Mouse (Mus musculus): ENCODE measurements at regions not wholly inside any gene's neighbourhood (a gene's known extent, or its start where the extent isn't known, plus 50 kb on each side); places are given as distances from the start of the nearest gene placed in this dataset.

DNA sequence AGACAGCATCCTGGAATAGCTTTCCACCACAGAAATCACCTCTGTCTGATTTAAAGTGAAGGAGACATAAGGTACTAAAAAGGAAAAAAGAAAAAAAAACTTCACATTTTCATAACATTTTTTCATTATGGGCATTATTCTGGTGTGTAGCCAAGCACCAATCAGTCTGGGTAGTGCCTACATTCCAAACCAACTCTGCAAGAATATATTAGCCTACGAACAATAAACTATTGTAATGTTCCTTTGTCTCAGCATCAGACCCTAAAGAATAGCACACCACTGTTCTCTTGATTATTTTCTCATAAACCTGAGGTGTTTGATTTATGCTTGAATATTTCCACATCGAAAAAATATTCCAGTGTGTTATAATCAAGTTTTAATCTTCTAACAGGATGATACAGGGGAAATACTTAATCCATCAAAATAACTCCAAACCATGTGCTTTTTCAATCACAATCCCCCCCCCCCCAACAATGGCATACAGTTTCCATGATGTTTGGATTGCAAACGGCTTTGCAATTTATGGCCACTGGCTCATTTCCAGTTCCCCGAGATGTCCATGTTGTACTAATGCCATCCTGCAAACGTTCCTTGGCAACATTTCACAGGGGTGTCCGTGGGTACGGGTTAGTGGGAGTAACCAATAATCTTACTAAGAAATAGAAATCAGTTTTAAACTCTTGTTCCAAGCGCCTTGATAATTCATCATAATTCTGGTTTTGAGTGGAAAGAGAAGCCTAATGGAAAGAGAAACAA is 275.1 kb upstream of the Tbx18 start (continued):
- TF ChIP-seq MAFK (IDR thresholded peaks at IDR 0.05; ENCODE audit: borderline replicate concordance, low read depth, low read length) (no peak), SMC3 (IDR thresholded peaks at IDR 0.05; ENCODE audit: low read depth, low read length) (no peak), SIN3A (IDR thresholded peaks at IDR 0.05; ENCODE audit: low read length) (no peak), JUND (IDR thresholded peaks at IDR 0.05; ENCODE audit: low read depth, low read length) (no peak)

GRCm38 (mm10) chr9:88023752-88024151 is 292.7 kb upstream of the Tbx18 start:
- DNase-seq (ENCODE audit: low read depth, low spot score): no peak
- no peaks in the 10 kb centered on the region for H3K9me3 ChIP-seq (replicated peaks; ENCODE audit: insufficient read depth, low read length)

GRCm38 (mm10) chr9:88025936-88026335 is 294.9 kb upstream of the Tbx18 start:
- TF ChIP-seq GABPA (IDR thresholded peaks at IDR 0.05; ENCODE audit: low read depth, low read length) (no peak), ELF1 (IDR thresholded peaks at IDR 0.05; ENCODE audit: low read depth, low read length) (no peak), RAD21 (IDR thresholded peaks at IDR 0.05; ENCODE audit: low read depth, low read length) (no peak), ZNF384 (IDR thresholded peaks at IDR 0.05; ENCODE audit: low read depth, low read length) (no peak), KAT2A (conservative IDR thresholded peaks at IDR 0.05; ENCODE audit: low read depth, low read length) (no peak), CTCF (IDR thresholded peaks at IDR 0.05 in 2 of 3, conservative IDR thresholded peaks at IDR 0.05 in 1 of 3; ENCODE audit: control insufficient read depth in 1 of 3, insufficient read depth in 1 of 3, low read depth in 2 of 3, low read length in 3 of 3, poor library complexity in 1 of 3, severe bottlenecking in 1 of 3) (no peak), USF2 (IDR thresholded peaks at IDR 0.05; ENCODE audit: borderline replicate concordance in 1 of 2, insufficient read depth in 1 of 2, low read depth in 1 of 2, low read length in 2 of 2) (no peak), MAX (IDR thresholded peaks at IDR 0.05; ENCODE audit: low read length) (no peak), POLR2A (IDR thresholded peaks at IDR 0.05; ENCODE audit: control insufficient read depth in 1 of 2, insufficient read depth in 1 of 2, low read depth in 1 of 2, low read length in 2 of 2, poor library complexity in 1 of 2) (no peak), SMC3 (IDR thresholded peaks at IDR 0.05; ENCODE audit: low read depth, low read length) (no peak), CHD2 (IDR thresholded peaks at IDR 0.05; ENCODE audit: low read length) (no peak), MEF2A (IDR thresholded peaks at IDR 0.05; ENCODE audit: extremely low read depth, insufficient replicate concordance, low read depth, low read length, poor library complexity, severe bottlenecking) (no peak), ETS1 (IDR thresholded peaks at IDR 0.05; ENCODE audit: low read depth, low read length) (no peak), NRF1 (IDR thresholded peaks at IDR 0.05; ENCODE audit: insufficient read depth, low read depth, low read length, poor library complexity, severe bottlenecking) (no peak), HCFC1 (IDR thresholded peaks at IDR 0.05; ENCODE audit: low read depth, low read length) (no peak), MXI1 (IDR thresholded peaks at IDR 0.05; ENCODE audit: low read depth, low read length) (no peak), CHD1 (IDR thresholded peaks at IDR 0.05; ENCODE audit: low read depth, low read length) (no peak), ZMIZ1 (IDR thresholded peaks at IDR 0.05; ENCODE audit: low read depth, low read length) (no peak), MYB (IDR thresholded peaks at IDR 0.05; ENCODE audit: low read depth, low read length) (no peak), TCF12 (IDR thresholded peaks at IDR 0.05; ENCODE audit: low read depth, low read length) (no peak)
- H3K36me3 ChIP-seq (ENCODE audit: control insufficient read depth in 1 of 2, insufficient read depth in 2 of 2, low read length in 2 of 2): no peaks in the 10 kb centered on the region
- H3K4me3 ChIP-seq (ENCODE audit: control insufficient read depth in 1 of 2, insufficient read depth in 1 of 2, low read depth in 2 of 2, low read length in 2 of 2): no peak overlapping the region
- DNase-seq (ENCODE audit: low read depth, low spot score): no peak
- H3K4me1 ChIP-seq (ENCODE audit: control insufficient read depth in 1 of 2, insufficient read depth in 2 of 2, low read length in 2 of 2): no peaks in the 10 kb centered on the region
- no peak overlapping the region for H3K27ac ChIP-seq (ENCODE audit: control insufficient read depth, low read depth, low read length)
- H3K27me3 ChIP-seq (ENCODE audit: control insufficient read depth in 1 of 2, insufficient read depth in 2 of 2, low read length in 2 of 2): no peaks in the 10 kb centered on the region
- no peaks in the 10 kb centered on the region for H3K9me3 ChIP-seq (replicated peaks; ENCODE audit: insufficient read depth, low read length)
- H3K79me2 ChIP-seq (ENCODE audit: control insufficient read depth, insufficient read depth, low read length, poor library complexity): no peaks in the 10 kb centered on the region
- no peak overlapping the region for H3K9ac ChIP-seq (ENCODE audit: control insufficient read depth, low read depth, low read length, poor library complexity, severe bottlenecking)

More at GRCm38 (mm10) chr9:88023752-88024151, 292.7 kb upstream of the Tbx18 start:
- no peaks in the 10 kb centered on the region for H3K36me3 ChIP-seq (ENCODE audit: control insufficient read depth in 1 of 2, insufficient read depth in 2 of 2, low read length in 2 of 2)
- no peak overlapping the region for H3K27ac ChIP-seq (ENCODE audit: control insufficient read depth, low read depth, low read length)
- H3K4me1 ChIP-seq (ENCODE audit: control insufficient read depth in 1 of 2, insufficient read depth in 2 of 2, low read length in 2 of 2): no peaks in the 10 kb centered on the region
- no peak overlapping the region for H3K4me3 ChIP-seq (ENCODE audit: control insufficient read depth in 1 of 2, insufficient read depth in 1 of 2, low read depth in 2 of 2, low read length in 2 of 2)
- H3K27me3 ChIP-seq (ENCODE audit: control insufficient read depth in 1 of 2, insufficient read depth in 2 of 2, low read length in 2 of 2): no peaks in the 10 kb centered on the region
- no peaks in the 10 kb centered on the region for H3K79me2 ChIP-seq (ENCODE audit: control insufficient read depth, insufficient read depth, low read length, poor library complexity)
- H3K9ac ChIP-seq (ENCODE audit: control insufficient read depth, low read depth, low read length, poor library complexity, severe bottlenecking): no peak overlapping the region
- no peak for TF ChIP-seq ZC3H11A (IDR thresholded peaks at IDR 0.05; ENCODE audit: low read depth, low read length)
